ENCODE assay signal across 8 mouse cellular contexts in the genomic region with DNA sequence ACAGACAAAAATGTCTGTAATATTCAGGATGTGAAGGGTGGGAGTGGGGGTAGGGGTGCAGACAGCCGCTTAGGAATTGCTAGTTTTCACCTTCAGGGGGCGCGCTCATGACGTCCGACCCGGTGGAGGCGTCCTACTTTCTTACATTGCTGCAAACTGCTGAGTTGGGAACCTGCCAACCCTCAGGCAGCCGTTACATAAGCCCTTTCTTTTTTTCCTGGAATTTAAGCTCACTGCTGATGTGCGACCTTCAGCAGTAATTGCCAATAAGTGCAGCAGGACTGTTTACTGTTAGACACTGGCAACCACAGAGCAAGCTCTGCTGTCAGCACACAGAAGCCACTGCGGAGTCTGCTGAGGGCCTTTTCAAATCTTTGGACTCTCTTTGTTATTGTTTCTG.
DNase-seq lines count a peak whose midpoint lies in the region; ATAC-seq and TF ChIP-seq lines count a peak whose summit lies in the region.

No protein-coding gene starts in this region.

- H3K27ac ChIP-seq in cerebellum, adult 2 months (ENCODE audit: insufficient read depth, low read length), result peak overlapping the region; percentile 78
- 0 out of 2 replicates have a peak overlapping the region, but pooled peaks have one; percentile 16 for H3K27ac ChIP-seq in lung, embryonic 14.5 days (ENCODE audit: low read depth)
- peak overlapping the region; percentile 97 for H3K27ac ChIP-seq in olfactory bulb, adult 2 months (ENCODE audit: insufficient read depth, low read depth, low read length)

- no peaks in the 10 kb centered on the region for H3K9me3 ChIP-seq in lung, embryonic 14.5 days (ENCODE audit: low read depth, low read length)

- peak; percentile 66 for DNase-seq in ES-CJ7 (ENCODE audit: low read depth, low spot score)
- DNase-seq in cerebellum, adult 2 months, result peak; percentile 92 to 93
- peak; percentile 86 for DNase-seq in layer of hippocampus, adult 9-10 months (ENCODE audit: low spot score)
- peak; percentile 95 for DNase-seq in lung, embryonic 14.5 days
- peak; percentile 70 for DNase-seq in thymus, postnatal 0 days (ENCODE audit: low spot score)

- peak; percentile 78 for TF ChIP-seq CTCF in cerebellum, adult 2 months (IDR thresholded peaks at IDR 0.05; ENCODE audit: borderline replicate concordance, insufficient read depth, low read depth, low read length)
- TF ChIP-seq CTCF in lung, embryonic 14.5 days (IDR thresholded peaks at IDR 0.05; ENCODE audit: low read depth), result peak; percentile 80
- peak; percentile 80 for TF ChIP-seq CTCF in olfactory bulb, adult 2 months (IDR thresholded peaks at IDR 0.05; ENCODE audit: insufficient read depth, low read depth, low read length)

- WGBS in cerebellum, adult 2 months, result 1% methylated on average over 10 of the region's 10 CpGs
- WGBS in lung, embryonic 14.5 days, result 5% methylated on average over 10 of the region's 10 CpGs
- WGBS in olfactory bulb, adult 2 months, result 3% methylated on average over 10 of the region's 10 CpGs

- peaks cover 5% of the 10 kb centered on the region; the same call in 1 of the 2 replicates for H3K36me3 ChIP-seq in lung, embryonic 14.5 days (ENCODE audit: insufficient read depth)

- no peaks in the 10 kb centered on the region for H3K27me3 ChIP-seq in cerebellum, adult 2 months (ENCODE audit: control insufficient read depth, insufficient read depth, low read length)
- H3K27me3 ChIP-seq in lung, embryonic 14.5 days (ENCODE audit: insufficient read depth, low read length), result no peaks in the 10 kb centered on the region

- no peak overlapping the region for H3K9ac ChIP-seq in lung, embryonic 14.5 days

- peak overlapping the region; percentile 26; the same call in 1 of the 2 replicates for H3K4me2 ChIP-seq in lung, embryonic 14.5 days

- peak; percentile 13; the same call in 1 of the 2 replicates for TF ChIP-seq POLR2A in cerebellum, adult 2 months (IDR thresholded peaks at IDR 0.05; ENCODE audit: borderline replicate concordance, insufficient read depth, low read length)
- TF ChIP-seq POLR2A in olfactory bulb, adult 2 months (IDR thresholded peaks at IDR 0.05; ENCODE audit: insufficient read depth, low read depth, low read length), result no peak

- H3K4me1 ChIP-seq in cerebellum, adult 2 months (ENCODE audit: control insufficient read depth, insufficient read depth, low read length), result peaks cover 5% of the 10 kb centered on the region
- no peaks in the 10 kb centered on the region for H3K4me1 ChIP-seq in lung, embryonic 14.5 days (ENCODE audit: insufficient read depth)
- H3K4me1 ChIP-seq in olfactory bulb, adult 2 months (ENCODE audit: control insufficient read depth, insufficient read depth, low read length), result peaks cover 8% of the 10 kb centered on the region

- peak overlapping the region; percentile 50 for H3K4me3 ChIP-seq in cerebellum, adult 2 months (replicated peaks; ENCODE audit: insufficient read depth, low read depth, low read length)
- no peak overlapping the region for H3K4me3 ChIP-seq in lung, embryonic 14.5 days (ENCODE audit: low read depth, low read length)
- H3K4me3 ChIP-seq in olfactory bulb, adult 2 months (ENCODE audit: insufficient read depth, low read depth, low read length), result no peak overlapping the region

- peak; percentile 77 for ATAC-seq in frontal cortex, adult (ENCODE audit: low TSS enrichment)
- ATAC-seq in hematopoietic stem cell, adult 5-6 weeks (replicated peaks in 1 of 2; ENCODE audit: insufficient read depth in 1 of 2, low FRiP score in 2 of 2, low TSS enrichment in 1 of 2, low read depth in 1 of 2, poor library complexity in 2 of 2, severe bottlenecking in 2 of 2), result peak; percentile 84 to 85
- ATAC-seq in lung, embryonic 14.5 days (ENCODE audit: insufficient read depth), result peak; percentile 93

Comparison
In these comparisons a context has a peak if more than half of its experiments do, and no peak if none do; other contexts are left out.
1. H3K27ac ChIP-seq: peak in every context shown above with its lines; median percentile 97 in olfactory bulb, adult 2 months; 78 in cerebellum, adult 2 months; 16 in lung, embryonic 14.5 days.